Mouse (Mus musculus) liver, adult 2 months (tissue): ENCODE results near the gene Sorbs1. TPM values are rescaled to one million over a fixed set of nuclear protein-coding genes. Genes with fewer than 3 reads are reported as not detected.
A peak's percentile ranks its signal among the peaks of the same experiment; 100 is the strongest.

Source experiments
- DNase-seq: peaks from one replicate; pipeline ENCODE4 v3.0.0-alpha.2; 2011; ENCODE audit warnings: low read depth, low spot score; ENCODE audit errors: extremely low read depth
- H3K27ac ChIP-seq: fragments of 200-500 bp; replicated peaks from 2 replicates; pipeline ENCODE4 v1.5.1; 2012; ENCODE audit warnings: low read depth, mild to moderate bottlenecking, control low read depth, inconsistent platforms, low read length; ENCODE audit not compliant: insufficient read depth
- H3K27me3 ChIP-seq: fragments of 200-500 bp; 2 replicates; pipeline ENCODE4 v1.6.1; 2012; ENCODE audit warnings: mild to moderate bottlenecking, moderate library complexity, low read length, inconsistent platforms; ENCODE audit not compliant: control insufficient read depth, insufficient read depth
- H3K36me3 ChIP-seq: fragments of 200-500 bp; 2 replicates; pipeline ENCODE4 v1.6.1; 2012; ENCODE audit warnings: low read length, inconsistent platforms; ENCODE audit not compliant: control insufficient read depth, insufficient read depth
- H3K4me1 ChIP-seq: fragments of 200-500 bp; 2 replicates; pipeline ENCODE4 v1.6.1; 2011; ENCODE audit warnings: low read length; ENCODE audit not compliant: control insufficient read depth, insufficient read depth
- H3K4me3 ChIP-seq: fragments of 200-500 bp; 2 replicates; pipeline ENCODE4 v1.5.1; 2011; ENCODE audit warnings: low read depth, mild to moderate bottlenecking, control low read depth, low read length, moderate library complexity; ENCODE audit not compliant: insufficient read depth
- H3K79me2 ChIP-seq: fragments of 200-500 bp; 2 replicates; pipeline ENCODE4 v1.6.1; 2012; ENCODE audit warnings: inconsistent platforms, mild to moderate bottlenecking, low read length, moderate library complexity; ENCODE audit not compliant: control insufficient read depth, insufficient read depth
- H3K9ac ChIP-seq: fragments of 200-500 bp; 2 replicates; pipeline ENCODE4 v1.6.1; 2012; ENCODE audit warnings: low read depth, mild to moderate bottlenecking, control low read depth, inconsistent platforms, low read length
- CTCF ChIP-seq: fragments of 200-500 bp; IDR thresholded peaks from 2 replicates; pipeline ENCODE4 v1.5.1; 2011; ENCODE audit warnings: low read depth, low read length, control low read depth
- POLR2A ChIP-seq: fragments of 200-500 bp; IDR thresholded peaks from 2 replicates; pipeline ENCODE4 v1.6.1; 2011; ENCODE audit warnings: low read length, control low read depth; ENCODE audit not compliant: insufficient read depth; ENCODE audit errors: extremely low read depth
- WGBS: fragments of 180-500 bp; shearing (Covaris S2); methylation state at CpG from one replicate; pipeline ENCODE4 v1.1.7; 2018; 5-methylcytosine and 5-hydroxymethylcytosine counted together
- polyA plus RNA-seq: library from polyadenylated mRNA; depleted of rRNA; stranded (reverse); fragments of >200 nt; gene quantifications from 2 replicates; pipeline ENCODE4 v1.2.3, GENCODE M21; 2012
- total RNA-seq: library from RNA; depleted of rRNA; stranded (reverse); fragments of >200 nt; gene quantifications from 2 replicates; pipeline ENCODE4 v1.2.3, GENCODE M21; 2014

Sorbs1 gene
- total and polyA plus RNA-seq, 2 experiments, result 12.0 to 41.0 TPM

GRCm38 (mm10) chr19:40504336-40504735, 9.2 kb downstream of the Sorbs1 start:
- Histone ChIP-seq H3K27ac (no peak overlapping the region), H3K36me3 (no peaks in the 10 kb centered on the region), H3K27me3 (no peaks in the 10 kb centered on the region), H3K4me3 (no peak overlapping the region), H3K9ac (no peak overlapping the region), H3K4me1 (peaks cover 20% of the 10 kb centered on the region), H3K79me2 (peaks cover 18% of the 10 kb centered on the region; the same call in 1 of the 2 replicates)
- WGBS, result 93% methylated on average over 7 of the region's 7 CpGs
- DNase-seq, result no peak
- TF ChIP-seq CTCF (no peak), POLR2A (no peak)

- H3K27ac ChIP-seq, result peak overlapping the region; percentile 91
- no peaks in the 10 kb centered on the region for H3K36me3 ChIP-seq
- peak; percentile 90 for DNase-seq
- H3K79me2 ChIP-seq, result peaks cover 31% of the 10 kb centered on the region
- H3K27me3 ChIP-seq, result no peaks in the 10 kb centered on the region
- H3K4me1 ChIP-seq, result peaks cover 26% of the 10 kb centered on the region
- TF ChIP-seq CTCF, result no peak
- TF ChIP-seq POLR2A, result no peak
- no peak overlapping the region for H3K4me3 ChIP-seq
- peak overlapping the region; percentile 44 for H3K9ac ChIP-seq
- 35% methylated on average over 11 of the region's 11 CpGs for WGBS
Measured at GRCm38 (mm10) chr19:40499940-40500737, 13.4 kb downstream of the Sorbs1 start.

- no peak for TF ChIP-seq POLR2A
- Histone ChIP-seq H3K27me3 (no peaks in the 10 kb centered on the region), H3K4me1 (peaks cover 26% of the 10 kb centered on the region), H3K79me2 (peaks cover 28% of the 10 kb centered on the region), H3K36me3 (no peaks in the 10 kb centered on the region), H3K27ac (peak overlapping the region; percentile 91), H3K9ac (no peak overlapping the region), H3K4me3 (no peak overlapping the region)
- WGBS, result 83% methylated on average over 8 of the region's 8 CpGs
- DNase-seq, result no peak
Measured at GRCm38 (mm10) chr19:40499141-40499540, 14.4 kb downstream of the Sorbs1 start.

GRCm38 (mm10) chr19:40498162-40498725, 15.3 kb downstream of the Sorbs1 start:
- WGBS, result 53% methylated on average over 6 of the region's 6 CpGs
- DNase-seq, result peak; percentile 66
- H3K36me3 ChIP-seq, result no peaks in the 10 kb centered on the region

GRCm38 (mm10) chr19:40496509-40497267, 16.9 kb downstream of the Sorbs1 start:
- WGBS, result 90% methylated on average over 11 of the region's 11 CpGs
- H3K4me3 ChIP-seq, result no peak overlapping the region
- DNase-seq, result no peak
- H3K36me3 ChIP-seq, result no peaks in the 10 kb centered on the region
- no peaks in the 10 kb centered on the region for H3K27me3 ChIP-seq
- H3K27ac ChIP-seq, result no peak overlapping the region
- peaks cover 24% of the 10 kb centered on the region for H3K4me1 ChIP-seq
- no peak overlapping the region for H3K9ac ChIP-seq
- TF ChIP-seq CTCF, result no peak
- no peak for TF ChIP-seq POLR2A
- H3K79me2 ChIP-seq, result peaks cover 31% of the 10 kb centered on the region

More at GRCm38 (mm10) chr19:40498162-40498725, 15.3 kb downstream of the Sorbs1 start:
- Histone ChIP-seq H3K4me3 (no peak overlapping the region), H3K27me3 (no peaks in the 10 kb centered on the region), H3K9ac (no peak overlapping the region), H3K27ac (peak overlapping the region; percentile 46; the same call in 1 of the 2 replicates), H3K4me1 (peaks cover 26% of the 10 kb centered on the region), H3K79me2 (peaks cover 34% of the 10 kb centered on the region)
- TF ChIP-seq CTCF, result no peak
